Mouse (Mus musculus): ENCODE measurements around the gene Gm21425.
"Not testable (repeated sequence)": the region's sequence is repeated elsewhere in the genome, so short reads cannot be mapped to it uniquely, and the experiment has no call there.

The Gm21425 gene

DNA sequence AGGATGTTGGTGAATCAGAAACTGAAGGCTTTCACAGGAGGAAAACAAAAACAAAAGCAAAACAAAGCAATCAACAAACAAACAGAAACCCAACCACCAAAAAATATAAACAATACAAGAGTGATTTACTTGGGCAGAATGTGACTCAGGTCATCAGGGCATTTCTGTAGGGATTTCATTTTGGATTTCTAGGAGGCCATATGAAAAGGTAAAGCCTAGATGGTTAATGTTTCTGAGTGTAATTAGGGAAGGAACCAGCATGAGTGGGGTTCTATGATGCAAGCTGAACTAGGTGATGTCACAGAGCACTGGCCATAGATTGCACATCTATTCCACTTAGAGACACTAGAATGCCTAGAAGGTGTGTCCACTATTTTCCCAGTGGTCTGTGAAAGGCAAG is at the start of gene Gm21425:
Gm21425 (plus strand) TSS at position 301 of the 400 bp plus-strand sequence.
- DNase-seq, result not testable (repeated sequence)

DNA sequence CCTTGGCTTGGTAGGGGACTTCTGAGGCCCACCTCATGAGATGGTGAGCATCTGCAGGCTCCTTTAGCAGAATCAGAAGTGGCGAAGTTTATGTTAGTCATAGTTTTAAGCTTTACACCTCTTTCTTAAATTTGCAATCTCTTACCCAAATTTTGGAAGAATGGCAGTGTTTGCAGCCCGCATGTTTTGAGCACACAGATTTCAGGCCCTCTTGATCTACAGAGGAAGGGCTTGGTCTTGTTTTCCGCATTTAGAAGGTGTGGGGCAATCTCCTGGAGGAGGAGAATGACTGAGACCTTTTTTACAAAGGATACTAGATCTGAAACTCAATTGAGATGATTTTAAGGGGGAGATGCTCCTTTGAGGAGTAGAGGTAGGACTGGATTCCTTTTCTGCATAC is 28.4 kb upstream of the Gm21425 start, which contains the start of gene Gm21891:
Gm21891 (minus strand) TSS at position 101 of the 400 bp plus-strand sequence.
- not testable (repeated sequence) for DNase-seq

All from right cerebral cortex, adult 18-20 months (tissue).